Mouse (Mus musculus) embryonic facial prominence, embryonic 12.5 days (tissue): ENCODE data around the gene Hs2st1. TPM values are rescaled to one million over a fixed set of nuclear protein-coding genes. Genes with fewer than 3 reads are reported as not detected.

Experiments used
- ATAC-seq: fragments of 200-750 bp; cut with Nextera tagmentation; 2 replicates; pipeline ENCODE4 v1.8.0; 2017; ENCODE audit not compliant: insufficient number of reproducible peaks, insufficient read depth, low FRiP score, low TSS enrichment
- H3K27ac ChIP-seq: fragments of 300-500 bp; sonication (generic); 2 replicates; pipeline ENCODE4 v1.5.1; 2016; ENCODE audit warnings: mild to moderate bottlenecking
- H3K27me3 ChIP-seq: fragments of 300-500 bp; sonication (generic); 2 replicates; pipeline ENCODE4 v1.6.1; 2016; ENCODE audit warnings: mild to moderate bottlenecking, moderate library complexity
- H3K36me3 ChIP-seq: fragments of 300-500 bp; sonication (generic); 2 replicates; pipeline ENCODE4 v1.6.1; 2016; ENCODE audit warnings: mild to moderate bottlenecking
- H3K4me1 ChIP-seq: fragments of 300-500 bp; sonication (generic); 2 replicates; pipeline ENCODE4 v1.6.1; 2016
- H3K4me2 ChIP-seq: fragments of 300-500 bp; sonication (generic); replicated peaks from 2 replicates; pipeline ENCODE4 v1.6.1; 2016; ENCODE audit warnings: mild to moderate bottlenecking, moderate library complexity
- H3K4me3 ChIP-seq: fragments of 300-500 bp; sonication (generic); 2 replicates; pipeline ENCODE4 v1.5.1; 2016; ENCODE audit warnings: mild to moderate bottlenecking
- H3K9ac ChIP-seq: fragments of 300-500 bp; sonication (generic); 2 replicates; pipeline ENCODE4 v1.6.1; 2016; ENCODE audit warnings: mild to moderate bottlenecking, moderate library complexity
- H3K9me3 ChIP-seq: fragments of 300-500 bp; sonication (generic); 2 replicates; pipeline ENCODE4 v1.6.1; 2016; ENCODE audit warnings: mild to moderate bottlenecking, moderate library complexity
- WGBS: fragments of 180-500 bp; shearing (Covaris S2); methylation state at CpG from one replicate; pipeline ENCODE4 v1.1.7; 2016; 5-methylcytosine and 5-hydroxymethylcytosine counted together
- polyA plus RNA-seq: library from polyadenylated mRNA; unstranded; fragments of >200 nt; fragmentation: Nextera tagmentation; extraction: Ambion mirVana; gene quantifications from 2 replicates; pipeline ENCODE4 v1.2.1, GENCODE M21; 2016

The Hs2st1 gene
- polyA plus RNA-seq, 1 experiment from 2014 or later: 27.0 TPM

DNA sequence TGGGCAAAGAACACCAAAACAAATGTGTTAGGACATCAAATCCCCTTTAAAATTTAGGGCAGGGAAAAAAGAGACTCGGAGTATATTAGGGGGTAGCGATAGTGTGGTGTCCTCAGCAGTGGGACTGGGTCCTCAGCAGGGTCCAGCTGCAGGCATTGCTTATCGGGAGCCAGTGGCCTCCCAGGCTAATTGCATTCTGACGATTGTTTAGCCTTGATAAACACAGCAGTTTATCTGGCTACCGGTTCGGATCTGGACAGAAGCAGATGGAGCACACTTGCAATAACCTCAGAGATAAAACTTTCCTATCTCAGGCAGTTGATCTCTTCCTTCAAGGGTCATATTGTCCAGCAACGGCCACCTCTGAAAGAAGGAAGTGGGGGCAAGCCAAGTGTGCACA lies 169.1 kb downstream of the Hs2st1 start:
- Histone ChIP-seq H3K4me2 (no peak overlapping the region), H3K27ac (no peak overlapping the region), H3K27me3 (no peaks in the 10 kb centered on the region; the same call in 1 of the 2 replicates), H3K4me1 (peaks cover 10% of the 10 kb centered on the region; the same call in 1 of the 2 replicates), H3K36me3 (no peaks in the 10 kb centered on the region), H3K4me3 (no peak overlapping the region), H3K9me3 (no peaks in the 10 kb centered on the region), H3K9ac (no peak overlapping the region)
- 62% methylated on average over 7 of the region's 7 CpGs for WGBS
- no peak for ATAC-seq

DNA sequence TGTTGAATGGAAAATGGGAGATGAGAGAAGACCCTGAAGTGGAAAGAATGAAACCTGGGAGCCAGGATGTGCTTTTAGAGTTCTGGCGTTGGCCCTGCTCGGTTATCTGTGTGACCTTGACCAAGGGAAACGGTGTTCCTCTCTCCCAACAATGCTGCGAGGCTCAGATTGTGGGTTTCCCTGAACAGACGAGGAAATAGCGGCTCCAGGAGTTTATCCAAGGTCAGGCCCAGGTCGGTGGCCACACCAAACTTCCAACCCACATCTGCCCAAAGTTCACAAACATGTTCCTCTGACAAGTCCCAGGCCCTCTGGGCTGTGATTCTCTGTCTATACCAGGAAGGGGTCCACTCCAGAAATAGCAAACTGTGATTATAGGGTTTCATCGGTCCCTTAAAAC lies 169.6 kb downstream of the Hs2st1 start:
- Histone ChIP-seq H3K27ac (no peak overlapping the region), H3K9ac (no peak overlapping the region), H3K4me2 (no peak overlapping the region), H3K36me3 (no peaks in the 10 kb centered on the region), H3K4me1 (peaks cover 9% of the 10 kb centered on the region; the same call in 1 of the 2 replicates), H3K4me3 (no peak overlapping the region), H3K9me3 (no peaks in the 10 kb centered on the region), H3K27me3 (no peaks in the 10 kb centered on the region; the same call in 1 of the 2 replicates)
- WGBS: 72% methylated on average over 8 of the region's 8 CpGs
- no peak for ATAC-seq

GRCm38 (mm10) chr3:144399358-144400096 lies 170.5 kb downstream of the Hs2st1 start:
- H3K36me3 ChIP-seq: no peaks in the 10 kb centered on the region
- 0 out of 2 replicates have a peak overlapping the region, but pooled peaks have one; percentile 27 for H3K9ac ChIP-seq

GRCm38 (mm10) chr3:144398166-144398565 lies 171.8 kb downstream of the Hs2st1 start:
- ATAC-seq: no peak
- 82% methylated on average over 7 of the region's 7 CpGs for WGBS
- no peak overlapping the region for H3K9ac ChIP-seq

More at GRCm38 (mm10) chr3:144399358-144400096, 170.5 kb downstream of the Hs2st1 start:
- H3K9me3 ChIP-seq: no peaks in the 10 kb centered on the region
- no peak overlapping the region for H3K27ac ChIP-seq
- WGBS: 31% methylated on average over 21 of the region's 21 CpGs
- ATAC-seq: peak; percentile 68
- no peaks in the 10 kb centered on the region; the same call in 1 of the 2 replicates for H3K27me3 ChIP-seq
- 0 out of 2 replicates have a peak overlapping the region, but pooled peaks have one; percentile 13 for H3K4me3 ChIP-seq
- H3K4me2 ChIP-seq: peak overlapping the region; percentile 48
- peaks cover 9% of the 10 kb centered on the region; the same call in 1 of the 2 replicates for H3K4me1 ChIP-seq

DNA sequence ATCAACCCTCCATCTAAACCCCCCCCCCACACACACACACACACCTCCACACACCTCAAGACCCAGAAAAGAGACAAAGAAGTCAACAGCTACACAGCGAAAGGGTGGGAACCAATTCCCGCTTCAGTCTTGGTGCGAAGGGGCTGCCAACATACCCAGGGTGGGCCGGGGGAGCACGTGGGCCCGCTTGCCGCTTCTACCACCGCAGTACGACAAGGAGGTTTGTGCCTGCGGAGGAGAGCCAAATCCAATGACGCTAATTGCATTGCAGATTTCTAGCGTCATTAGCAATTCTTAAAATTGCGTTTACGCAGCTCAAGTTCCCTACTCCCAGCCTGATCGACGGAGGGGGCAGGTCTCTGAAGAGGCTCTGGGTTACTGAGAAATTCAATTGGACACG lies 173.5 kb downstream of the Hs2st1 start:
- 43% methylated on average over 17 of the region's 17 CpGs for WGBS
- no peak for ATAC-seq

More at GRCm38 (mm10) chr3:144398166-144398565, 171.8 kb downstream of the Hs2st1 start:
- H3K4me2 ChIP-seq: no peak overlapping the region
- H3K9me3 ChIP-seq: no peaks in the 10 kb centered on the region
- H3K27ac ChIP-seq: no peak overlapping the region
- H3K4me3 ChIP-seq: no peak overlapping the region
- H3K27me3 ChIP-seq: no peaks in the 10 kb centered on the region
- H3K36me3 ChIP-seq: no peaks in the 10 kb centered on the region
- peaks cover 9% of the 10 kb centered on the region; the same call in 1 of the 2 replicates for H3K4me1 ChIP-seq

DNA sequence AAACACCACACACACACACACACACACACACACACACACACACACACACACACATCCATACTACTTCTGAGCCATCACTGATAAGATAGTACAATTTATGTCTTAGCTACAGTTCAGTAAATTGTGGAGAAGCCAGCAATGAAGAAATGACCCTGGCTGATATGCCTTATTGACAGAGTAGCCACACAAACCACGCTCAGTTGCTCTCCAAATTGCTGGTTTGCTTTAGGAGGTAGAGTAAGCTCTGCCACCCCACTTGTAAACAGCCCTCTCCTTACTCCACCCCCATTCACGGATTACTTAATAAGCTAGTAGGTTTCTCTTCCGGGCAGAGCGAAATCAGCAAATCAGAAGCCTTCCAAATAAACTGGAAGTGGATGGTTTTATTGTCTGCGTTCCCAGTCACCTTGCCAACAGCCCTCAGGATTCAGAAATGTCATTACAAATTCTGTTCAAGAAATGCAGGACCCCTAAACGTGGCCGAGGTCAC lies 175.5 kb downstream of the Hs2st1 start:
- no peak overlapping the region for H3K27ac ChIP-seq
- no peaks in the 10 kb centered on the region for H3K27me3 ChIP-seq
- no peaks in the 10 kb centered on the region for H3K9me3 ChIP-seq
- no peak overlapping the region for H3K9ac ChIP-seq
- peaks cover 8% of the 10 kb centered on the region; the same call in 1 of the 2 replicates for H3K4me1 ChIP-seq
- H3K4me2 ChIP-seq: no peak overlapping the region
- H3K36me3 ChIP-seq: no peaks in the 10 kb centered on the region
- no peak for ATAC-seq
- 58% methylated on average over 7 of the region's 7 CpGs for WGBS
- no peak overlapping the region for H3K4me3 ChIP-seq

More for the DNA sequence above, 173.5 kb downstream of the Hs2st1 start:
- H3K4me2 ChIP-seq: no peak overlapping the region
- no peak overlapping the region for H3K9ac ChIP-seq
- H3K36me3 ChIP-seq: no peaks in the 10 kb centered on the region
- no peaks in the 10 kb centered on the region for H3K27me3 ChIP-seq
- H3K4me1 ChIP-seq: peaks cover 9% of the 10 kb centered on the region; the same call in 1 of the 2 replicates
- no peaks in the 10 kb centered on the region for H3K9me3 ChIP-seq
- no peak overlapping the region for H3K4me3 ChIP-seq
- H3K27ac ChIP-seq: no peak overlapping the region

GRCm38 (mm10) chr3:144386446-144386845 lies 183.5 kb downstream of the Hs2st1 start:
- Histone ChIP-seq H3K9ac (no peak overlapping the region), H3K27me3 (0 out of 2 replicates have a peak, but pooled peaks cover 5% of the 10 kb centered on the region), H3K36me3 (no peaks in the 10 kb centered on the region), H3K27ac (no peak overlapping the region), H3K4me3 (no peak overlapping the region), H3K9me3 (no peaks in the 10 kb centered on the region), H3K4me2 (no peak overlapping the region), H3K4me1 (peaks cover 3% of the 10 kb centered on the region; the same call in 1 of the 2 replicates)
- 89% methylated on average over 4 of the region's 4 CpGs for WGBS
- no peak for ATAC-seq

GRCm38 (mm10) chr3:144384648-144385047 lies 185.3 kb downstream of the Hs2st1 start:
- 92% methylated on average over 10 of the region's 10 CpGs for WGBS
- peaks cover 5% of the 10 kb centered on the region; the same call in 1 of the 2 replicates for H3K4me1 ChIP-seq
- no peaks in the 10 kb centered on the region for H3K9me3 ChIP-seq
- H3K27ac ChIP-seq: no peak overlapping the region
- H3K36me3 ChIP-seq: no peaks in the 10 kb centered on the region
- no peak for ATAC-seq
- no peak overlapping the region for H3K9ac ChIP-seq
- H3K4me2 ChIP-seq: no peak overlapping the region
- 0 out of 2 replicates have a peak, but pooled peaks cover 5% of the 10 kb centered on the region for H3K27me3 ChIP-seq
- no peak overlapping the region for H3K4me3 ChIP-seq

GRCm38 (mm10) chr3:144381431-144381980 lies 188.5 kb downstream of the Hs2st1 start:
- Histone ChIP-seq H3K27ac (no peak overlapping the region), H3K36me3 (no peaks in the 10 kb centered on the region), H3K9ac (0 out of 2 replicates have a peak overlapping the region, but pooled peaks have one; percentile 19), H3K9me3 (no peaks in the 10 kb centered on the region), H3K27me3 (0 out of 2 replicates have a peak, but pooled peaks cover 5% of the 10 kb centered on the region), H3K4me2 (peak overlapping the region; percentile 48), H3K4me1 (peaks cover 25% of the 10 kb centered on the region), H3K4me3 (peak overlapping the region; percentile 27; the same call in 1 of the 2 replicates)
- no peak for ATAC-seq
- WGBS: 35% methylated on average over 16 of the region's 16 CpGs

- WGBS: 2% methylated on average over 18 of the region's 18 CpGs
- Histone ChIP-seq H3K36me3 (no peaks in the 10 kb centered on the region), H3K4me3 (peak overlapping the region; percentile 27), H3K27ac (no peak overlapping the region), H3K27me3 (0 out of 2 replicates have a peak, but pooled peaks cover 5% of the 10 kb centered on the region), H3K4me1 (peaks cover 29% of the 10 kb centered on the region), H3K4me2 (peak overlapping the region; percentile 48), H3K9ac (0 out of 2 replicates have a peak overlapping the region, but pooled peaks have one; percentile 19), H3K9me3 (no peaks in the 10 kb centered on the region)
- ATAC-seq: peak; percentile 75
Observed at GRCm38 (mm10) chr3:144380921-144381320, 189.1 kb downstream of the Hs2st1 start.

GRCm38 (mm10) chr3:144379801-144380200 lies 190.2 kb downstream of the Hs2st1 start:
- H3K4me3 ChIP-seq: no peak overlapping the region
- no peak overlapping the region for H3K27ac ChIP-seq
- H3K4me1 ChIP-seq: peaks cover 33% of the 10 kb centered on the region
- no peak overlapping the region for H3K9ac ChIP-seq
- ATAC-seq: no peak
- WGBS: 74% methylated on average over 4 of the region's 4 CpGs
- no peaks in the 10 kb centered on the region for H3K9me3 ChIP-seq
- H3K27me3 ChIP-seq: 0 out of 2 replicates have a peak, but pooled peaks cover 5% of the 10 kb centered on the region
- H3K4me2 ChIP-seq: no peak overlapping the region
- H3K36me3 ChIP-seq: no peaks in the 10 kb centered on the region
